Mouse (Mus musculus): ENCODE results near the gene S100a2. TPM values are rescaled to one million over a fixed set of nuclear protein-coding genes. Genes with fewer than 3 reads are reported as not detected.

Gene S100a2
- polyA plus RNA-seq, 1 experiment, result not detected

GRCm38 (mm10) chr3:90608223-90608622, 18.2 kb downstream of the S100a2 start, which contains the start of gene S100a5:
S100a5 (plus strand) TSS chr3:90608523.
- Histone ChIP-seq H3K27ac (ENCODE audit: insufficient read depth, low read depth, low read length) (no peak within 1 kb of the TSS), H3K27me3 (replicated peaks; ENCODE audit: control insufficient read depth, insufficient read depth, low read length) (no peaks in the 10 kb centered on the region), H3K36me3 (ENCODE audit: control insufficient read depth, insufficient read depth, low read length) (no peaks in the 10 kb centered on the region), H3K4me3 (ENCODE audit: insufficient read depth, low read depth, low read length) (no peak within 1 kb of the TSS), H3K4me1 (ENCODE audit: control insufficient read depth, insufficient read depth, low read length) (0 out of 2 replicates have a peak, but pooled peaks cover 3% of the 10 kb centered on the region)
- 77% methylated on average over 3 of the region's 3 CpGs for WGBS
- no peak for DNase-seq
- TF ChIP-seq CTCF (conservative IDR thresholded peaks at IDR 0.05; ENCODE audit: insufficient read depth, insufficient read length, low read depth, low read length) (no peak), POLR2A (IDR thresholded peaks at IDR 0.05; ENCODE audit: low read depth, low read length) (no peak)

- TF ChIP-seq CTCF (conservative IDR thresholded peaks at IDR 0.05; ENCODE audit: insufficient read depth, insufficient read length, low read depth, low read length) (no peak), POLR2A (IDR thresholded peaks at IDR 0.05; ENCODE audit: low read depth, low read length) (no peak)
- Histone ChIP-seq H3K27me3 (replicated peaks; ENCODE audit: control insufficient read depth, insufficient read depth, low read length) (no peaks in the 10 kb centered on the region), H3K27ac (ENCODE audit: insufficient read depth, low read depth, low read length) (no peak overlapping the region), H3K36me3 (ENCODE audit: control insufficient read depth, insufficient read depth, low read length) (no peaks in the 10 kb centered on the region), H3K4me1 (ENCODE audit: control insufficient read depth, insufficient read depth, low read length) (0 out of 2 replicates have a peak, but pooled peaks cover under 1% of the 10 kb centered on the region), H3K4me3 (ENCODE audit: insufficient read depth, low read depth, low read length) (no peak overlapping the region)
- no peak for DNase-seq
Measured at GRCm38 (mm10) chr3:90609102-90609501, 19.1 kb downstream of the S100a2 start.

GRCm38 (mm10) chr3:90611494-90611893, 21.4 kb downstream of the S100a2 start:
- no peak overlapping the region for H3K4me3 ChIP-seq (ENCODE audit: insufficient read depth, low read depth, low read length)
- WGBS, result 93% methylated on average over 3 of the region's 3 CpGs
- DNase-seq, result no peak
- H3K36me3 ChIP-seq (ENCODE audit: control insufficient read depth, insufficient read depth, low read length), result no peaks in the 10 kb centered on the region
- no peaks in the 10 kb centered on the region for H3K27me3 ChIP-seq (replicated peaks; ENCODE audit: control insufficient read depth, insufficient read depth, low read length)
- no peak for TF ChIP-seq POLR2A (IDR thresholded peaks at IDR 0.05; ENCODE audit: low read depth, low read length)
- no peak for TF ChIP-seq CTCF (conservative IDR thresholded peaks at IDR 0.05; ENCODE audit: insufficient read depth, insufficient read length, low read depth, low read length)
- H3K27ac ChIP-seq (ENCODE audit: insufficient read depth, low read depth, low read length), result no peak overlapping the region
- no peaks in the 10 kb centered on the region for H3K4me1 ChIP-seq (ENCODE audit: control insufficient read depth, insufficient read depth, low read length)

GRCm38 (mm10) chr3:90612061-90612460, 22.0 kb downstream of the S100a2 start:
- Histone ChIP-seq H3K27ac (ENCODE audit: insufficient read depth, low read depth, low read length) (no peak overlapping the region), H3K36me3 (ENCODE audit: control insufficient read depth, insufficient read depth, low read length) (no peaks in the 10 kb centered on the region), H3K27me3 (replicated peaks; ENCODE audit: control insufficient read depth, insufficient read depth, low read length) (no peaks in the 10 kb centered on the region), H3K4me1 (ENCODE audit: control insufficient read depth, insufficient read depth, low read length) (no peaks in the 10 kb centered on the region), H3K4me3 (ENCODE audit: insufficient read depth, low read depth, low read length) (no peak overlapping the region)
- 66% methylated on average over 4 of the region's 4 CpGs for WGBS
- TF ChIP-seq POLR2A (IDR thresholded peaks at IDR 0.05; ENCODE audit: low read depth, low read length) (no peak), CTCF (conservative IDR thresholded peaks at IDR 0.05; ENCODE audit: insufficient read depth, insufficient read length, low read depth, low read length) (no peak)
- no peak for DNase-seq

- peak; percentile 62 for DNase-seq
- H3K4me1 ChIP-seq (ENCODE audit: control insufficient read depth, insufficient read depth, low read length), result no peaks in the 10 kb centered on the region
- TF ChIP-seq CTCF (conservative IDR thresholded peaks at IDR 0.05; ENCODE audit: insufficient read depth, insufficient read length, low read depth, low read length) (peak; percentile 72), POLR2A (IDR thresholded peaks at IDR 0.05; ENCODE audit: low read depth, low read length) (no peak)
- H3K27me3 ChIP-seq (replicated peaks; ENCODE audit: control insufficient read depth, insufficient read depth, low read length), result no peaks in the 10 kb centered on the region
- 3% methylated on average over 23 of the region's 23 CpGs for WGBS
- H3K4me3 ChIP-seq (ENCODE audit: insufficient read depth, low read depth, low read length), result peak within 1 kb of the TSS; percentile 63
- no peaks in the 10 kb centered on the region for H3K36me3 ChIP-seq (ENCODE audit: control insufficient read depth, insufficient read depth, low read length)
- peak within 1 kb of the TSS; percentile 73 for H3K27ac ChIP-seq (ENCODE audit: insufficient read depth, low read depth, low read length)
Measured at GRCm38 (mm10) chr3:90612728-90613291, 22.8 kb downstream of the S100a2 start, which contains the start of gene S100a6. S100a6 (plus strand) TSS chr3:90612882.

GRCm38 (mm10) chr3:90613461-90614147, 23.6 kb downstream of the S100a2 start:
- H3K4me3 ChIP-seq (ENCODE audit: insufficient read depth, low read depth, low read length), result peak overlapping the region; percentile 63
- no peaks in the 10 kb centered on the region for H3K27me3 ChIP-seq (replicated peaks; ENCODE audit: control insufficient read depth, insufficient read depth, low read length)
- TF ChIP-seq POLR2A (IDR thresholded peaks at IDR 0.05; ENCODE audit: low read depth, low read length) (no peak), CTCF (conservative IDR thresholded peaks at IDR 0.05; ENCODE audit: insufficient read depth, insufficient read length, low read depth, low read length) (no peak)
- H3K4me1 ChIP-seq (ENCODE audit: control insufficient read depth, insufficient read depth, low read length), result no peaks in the 10 kb centered on the region
- WGBS, result 52% methylated on average over 7 of the region's 7 CpGs
- no peak for DNase-seq
- no peaks in the 10 kb centered on the region for H3K36me3 ChIP-seq (ENCODE audit: control insufficient read depth, insufficient read depth, low read length)
- peak overlapping the region; percentile 73 for H3K27ac ChIP-seq (ENCODE audit: insufficient read depth, low read depth, low read length)

GRCm38 (mm10) chr3:90614148-90614530, 24.1 kb downstream of the S100a2 start:
- Histone ChIP-seq H3K27me3 (replicated peaks; ENCODE audit: control insufficient read depth, insufficient read depth, low read length) (no peaks in the 10 kb centered on the region), H3K36me3 (ENCODE audit: control insufficient read depth, insufficient read depth, low read length) (no peaks in the 10 kb centered on the region), H3K4me1 (ENCODE audit: control insufficient read depth, insufficient read depth, low read length) (no peaks in the 10 kb centered on the region), H3K4me3 (ENCODE audit: insufficient read depth, low read depth, low read length) (peak overlapping the region; percentile 63), H3K27ac (ENCODE audit: insufficient read depth, low read depth, low read length) (peak overlapping the region; percentile 73; the same call in 1 of the 2 replicates)
- DNase-seq, result no peak
- 69% methylated on average over 6 of the region's 6 CpGs for WGBS
- TF ChIP-seq POLR2A (IDR thresholded peaks at IDR 0.05; ENCODE audit: low read depth, low read length) (no peak), CTCF (conservative IDR thresholded peaks at IDR 0.05; ENCODE audit: insufficient read depth, insufficient read length, low read depth, low read length) (no peak)
